Mouse (Mus musculus) MEL (cell line): ENCODE data around the gene Wars.

Experiments
- CHD2 ChIP-seq: IDR thresholded peaks from 2 replicates; pipeline ENCODE4 v1.6.1; 2011; ENCODE audit warnings: low read length, improper control_type of control experiment
- CTCF ChIP-seq, 3 experiments: IDR thresholded peaks in 2 of 3; conservative IDR thresholded peaks in 1 of 3; 2 replicates each; pipeline ENCODE4 v1.5.1; 2011 to 2012; ENCODE audit warnings: low read length in 3 of 3, low read depth in 2 of 3, mild to moderate bottlenecking in 2 of 3, improper control_type of control experiment in 1 of 3, inconsistent platforms in 1 of 3, mixed read lengths in 1 of 3, moderate library complexity in 1 of 3; ENCODE audit not compliant: control insufficient read depth in 1 of 3, insufficient read depth in 1 of 3, poor library complexity in 1 of 3, severe bottlenecking in 1 of 3
- GABPA ChIP-seq: IDR thresholded peaks from 2 replicates; pipeline ENCODE4 v1.6.1; 2012; ENCODE audit warnings: low read depth, mild to moderate bottlenecking, inconsistent platforms, low read length, improper control_type of control experiment, moderate library complexity
- MAX ChIP-seq: IDR thresholded peaks from 2 replicates; pipeline ENCODE4 v1.6.1; 2011; ENCODE audit warnings: low read length, improper control_type of control experiment
- MYB ChIP-seq: IDR thresholded peaks from 2 replicates; pipeline ENCODE4 v1.6.1; 2011; ENCODE audit warnings: mild to moderate bottlenecking, low read depth, low read length, improper control_type of control experiment
- POLR2A ChIP-seq, 2 experiments: IDR thresholded peaks; 2 replicates each; pipeline ENCODE4 v1.6.1; 2011 to 2012; ENCODE audit warnings: low read length in 2 of 2, mild to moderate bottlenecking in 2 of 2, control low read depth in 1 of 2, improper control_type of control experiment in 1 of 2, low read depth in 1 of 2, moderate library complexity in 1 of 2; ENCODE audit not compliant: control insufficient read depth in 1 of 2, insufficient read depth in 1 of 2, poor library complexity in 1 of 2
- POLR2AphosphoS2 ChIP-seq: IDR thresholded peaks from 2 replicates; pipeline ENCODE4 v1.6.1; 2011; ENCODE audit warnings: low read length, improper control_type of control experiment
- RAD21 ChIP-seq: IDR thresholded peaks from 2 replicates; pipeline ENCODE4 v1.6.1; 2011; ENCODE audit warnings: mild to moderate bottlenecking, low read depth, low read length, improper control_type of control experiment
- TCF12 ChIP-seq: IDR thresholded peaks from 2 replicates; pipeline ENCODE4 v1.6.1; 2014; ENCODE audit warnings: low read depth, mild to moderate bottlenecking, inconsistent platforms, low read length, improper control_type of control experiment, moderate library complexity
- USF1 ChIP-seq: IDR thresholded peaks from 2 replicates; pipeline ENCODE4 v1.6.1; 2014; ENCODE audit warnings: low read depth, mild to moderate bottlenecking, inconsistent platforms, low read length, improper control_type of control experiment, moderate library complexity
- USF2 ChIP-seq, 2 experiments: IDR thresholded peaks; 2 replicates each; pipeline ENCODE4 v1.6.1; 2011 to 2012; ENCODE audit warnings: improper control_type of control experiment in 2 of 2, low read length in 2 of 2, borderline replicate concordance in 1 of 2, inconsistent platforms in 1 of 2, low read depth in 1 of 2, mild to moderate bottlenecking in 1 of 2; ENCODE audit not compliant: insufficient read depth in 1 of 2
- ZNF384 ChIP-seq: IDR thresholded peaks from 2 replicates; pipeline ENCODE4 v1.6.1; 2012; ENCODE audit warnings: low read depth, mild to moderate bottlenecking, inconsistent platforms, low read length, improper control_type of control experiment

GRCm38 (mm10) chr12:108918753-108919152, 24.8 kb upstream of the Wars start:
- no peak for TF ChIP-seq ZNF384
- TF ChIP-seq MYB: no peak
- TF ChIP-seq POLR2A (IDR thresholded peaks at IDR 0.05; ENCODE audit: control insufficient read depth in 1 of 2, insufficient read depth in 1 of 2, low read depth in 1 of 2, low read length in 2 of 2, poor library complexity in 1 of 2): no peak
- TF ChIP-seq RAD21: no peak
- TF ChIP-seq CTCF (IDR thresholded peaks at IDR 0.05 in 2 of 3, conservative IDR thresholded peaks at IDR 0.05 in 1 of 3; ENCODE audit: control insufficient read depth in 1 of 3, insufficient read depth in 1 of 3, low read depth in 2 of 3, low read length in 3 of 3, poor library complexity in 1 of 3, severe bottlenecking in 1 of 3): no peak
- no peak for TF ChIP-seq GABPA
- no peak for TF ChIP-seq MAX
- no peak for TF ChIP-seq USF1
- TF ChIP-seq TCF12: no peak
- no peak for TF ChIP-seq CHD2
- no peak for TF ChIP-seq POLR2AphosphoS2
- TF ChIP-seq USF2 (IDR thresholded peaks at IDR 0.05; ENCODE audit: borderline replicate concordance in 1 of 2, insufficient read depth in 1 of 2, low read depth in 1 of 2, low read length in 2 of 2): no peak
